Mouse (Mus musculus): ENCODE measurements around the gene Krt13.

DNA sequence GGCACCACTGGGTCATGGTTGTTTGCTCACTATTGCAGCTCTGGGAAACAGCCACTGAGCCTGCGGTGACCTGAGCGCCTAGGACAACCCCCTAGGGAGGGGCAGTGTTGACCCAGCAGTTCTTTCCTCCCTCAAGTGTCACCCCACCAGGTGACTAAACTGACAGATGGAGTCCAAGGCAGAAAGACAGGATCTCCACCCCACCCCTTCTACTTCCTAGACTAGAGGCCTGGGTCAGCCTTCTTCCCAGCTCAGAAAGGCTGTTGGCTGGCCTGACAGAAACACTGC lies 7.7 kb downstream of the Krt13 start:
- TF ChIP-seq CTCF (IDR thresholded peaks at IDR 0.05; ENCODE audit: insufficient read depth, low read depth, low read length) (no peak), POLR2A (IDR thresholded peaks at IDR 0.05; ENCODE audit: insufficient read depth, low read depth, low read length) (no peak)

Measured in olfactory bulb, adult 2 months (tissue).